Mouse (Mus musculus): ENCODE results near the gene Krtap5-1.

GRCm38 (mm10) chr7:142316558-142316957 is 19.6 kb upstream of the Krtap5-1 start:
- TF ChIP-seq CTCF (IDR thresholded peaks at IDR 0.05; ENCODE audit: control insufficient read depth, insufficient read depth, insufficient read length), result no peak
- no peak for TF ChIP-seq MAX (IDR thresholded peaks at IDR 0.05)
- no peak for TF ChIP-seq MYOG (IDR thresholded peaks at IDR 0.05; ENCODE audit: control insufficient read depth, extremely low read depth, insufficient read length)
- TF ChIP-seq MYOD1 (IDR thresholded peaks at IDR 0.05; ENCODE audit: control insufficient read depth, insufficient read length, low read depth), result no peak
- TF ChIP-seq USF1 (IDR thresholded peaks at IDR 0.05; ENCODE audit: low read depth), result no peak
- TF ChIP-seq CEBPB (IDR thresholded peaks at IDR 0.05; ENCODE audit: low read depth), result no peak
- no peak for TF ChIP-seq FOSL1 (IDR thresholded peaks at IDR 0.05; ENCODE audit: insufficient read depth, low read length, poor library complexity, severe bottlenecking)

Data from C2C12 (cell line).